8 mouse cellular contexts compared by ENCODE assay signal in the genomic region with DNA sequence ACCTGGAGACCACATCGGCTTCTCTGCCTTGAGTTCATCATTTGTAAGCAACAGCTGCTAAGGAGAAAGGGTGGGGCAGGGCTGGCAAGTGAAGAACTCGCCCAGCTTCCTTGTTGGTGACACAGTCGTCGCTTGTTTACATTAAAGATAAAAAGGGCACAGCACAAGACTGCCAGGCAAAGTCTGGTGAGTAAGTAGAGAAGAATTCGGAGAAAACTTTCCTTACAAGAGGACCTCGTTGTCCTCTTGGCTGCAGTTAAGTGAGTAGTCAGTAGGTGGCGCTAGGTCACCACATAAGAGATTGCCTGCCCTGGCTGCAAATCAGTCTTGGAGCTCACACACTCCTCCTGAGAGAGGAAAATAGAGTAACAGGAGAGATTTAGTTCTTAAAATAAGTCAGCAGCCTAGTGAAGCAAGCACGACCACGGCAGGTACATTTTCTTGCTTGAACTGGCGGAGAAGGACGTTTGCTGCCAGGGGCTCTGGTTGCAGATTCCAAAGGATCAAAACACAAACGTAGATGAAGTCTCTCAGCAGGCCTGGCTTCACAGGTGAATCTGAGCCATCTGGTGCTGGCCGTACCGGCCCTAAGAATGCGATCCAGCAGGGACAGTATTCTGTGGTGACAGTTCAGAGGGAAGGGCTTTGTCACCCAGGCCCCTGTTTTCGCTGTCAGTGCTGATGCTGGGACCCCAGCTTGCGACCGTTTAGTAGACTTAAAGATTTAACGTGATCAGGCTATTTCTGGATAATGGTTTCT. TPM values are rescaled to one million over a fixed set of nuclear protein-coding genes. Genes with fewer than 3 reads are reported as not detected.
A peak's percentile ranks its signal among the peaks of the same experiment; 100 is the strongest.
DNase-seq lines count a peak whose midpoint lies in the region; ATAC-seq and TF ChIP-seq lines count a peak whose summit lies in the region.

No protein-coding gene starts in this region.

- DNase-seq in kidney, adult 11 months, result peak; percentile 61
- DNase-seq in gastrocnemius, postnatal 36 days, result peak; percentile 64 to 73
- peak; percentile 96 for DNase-seq in intestine, embryonic 14.5 days (ENCODE audit: low spot score)
- peak; percentile 69 to 82 for DNase-seq in left cerebral cortex, postnatal 36 days (ENCODE audit: low spot score in 2 of 2)
- DNase-seq in spleen, adult 2 months (ENCODE audit: low read depth in 1 of 2, low spot score in 2 of 2), result peak; percentile 45 to 61

- intact Hi-C loops in gastrocnemius, postnatal 36 days (cut with DNase I), result no loop called here
- intact Hi-C loops in left cerebral cortex, postnatal 36 days (cut with DNase I), result no loop called here

- H3K4me3 ChIP-seq in kidney, embryonic 15.5 days (replicated peaks), result no peak overlapping the region
- no peak overlapping the region for H3K4me3 ChIP-seq in cortical plate, adult 2 months (ENCODE audit: insufficient read depth, low read length)
- no peak overlapping the region for H3K4me3 ChIP-seq in intestine, embryonic 14.5 days (ENCODE audit: low read depth, low read length)
- no peak overlapping the region for H3K4me3 ChIP-seq in midbrain, embryonic 16.5 days (ENCODE audit: low read depth, low read length)
- H3K4me3 ChIP-seq in spleen, adult 2 months (ENCODE audit: extremely low read depth, insufficient read depth, insufficient read length), result no peak overlapping the region

- peak; percentile 99 for TF ChIP-seq CTCF in cortical plate, adult 2 months (IDR thresholded peaks at IDR 0.05; ENCODE audit: extremely low read depth, insufficient read depth, low read length)
- TF ChIP-seq CTCF in spleen, adult 2 months (IDR thresholded peaks at IDR 0.05; ENCODE audit: extremely low read depth, insufficient read depth, insufficient read length, insufficient replicate concordance), result peak; percentile 91; the same call in 1 of the 2 replicates

- H3K36me3 ChIP-seq in kidney, embryonic 15.5 days, result no peaks in the 10 kb centered on the region
- no peaks in the 10 kb centered on the region for H3K36me3 ChIP-seq in intestine, embryonic 14.5 days (ENCODE audit: control insufficient read depth, insufficient read depth, low read length)
- no peaks in the 10 kb centered on the region for H3K36me3 ChIP-seq in midbrain, embryonic 16.5 days (ENCODE audit: control insufficient read depth, insufficient read depth, low read length)
- H3K36me3 ChIP-seq in spleen, adult 2 months (ENCODE audit: control insufficient read depth, insufficient read depth, low read length), result no peaks in the 10 kb centered on the region

- no peak; the same call in 1 of the 2 replicates for ATAC-seq in kidney, embryonic 15.5 days (replicated peaks; ENCODE audit: low FRiP score)
- ATAC-seq in intestine, embryonic 14.5 days (replicated peaks; ENCODE audit: low FRiP score, low TSS enrichment, low read depth), result peak; percentile 58
- ATAC-seq in midbrain, embryonic 16.5 days, result peak; percentile 90

- H3K4me2 ChIP-seq in kidney, embryonic 15.5 days, result no peak overlapping the region; the same call in 1 of the 2 replicates
- H3K4me2 ChIP-seq in intestine, embryonic 14.5 days (ENCODE audit: low read length), result no peak overlapping the region
- H3K4me2 ChIP-seq in midbrain, embryonic 16.5 days (ENCODE audit: low read length), result peak overlapping the region; percentile 41

- H3K9ac ChIP-seq in kidney, embryonic 15.5 days, result no peak overlapping the region
- no peak overlapping the region for H3K9ac ChIP-seq in intestine, embryonic 14.5 days (ENCODE audit: low read length)
- H3K9ac ChIP-seq in midbrain, embryonic 16.5 days (ENCODE audit: low read depth, low read length), result peak overlapping the region; percentile 35; the same call in 1 of the 2 replicates

- peaks cover 21% of the 10 kb centered on the region for H3K4me1 ChIP-seq in kidney, embryonic 15.5 days
- no peaks in the 10 kb centered on the region for H3K4me1 ChIP-seq in cortical plate, adult 2 months (ENCODE audit: control insufficient read depth, insufficient read depth, low read length)
- H3K4me1 ChIP-seq in intestine, embryonic 14.5 days (replicated peaks; ENCODE audit: control insufficient read depth, insufficient read depth, low read length), result peaks cover 5% of the 10 kb centered on the region; the same call in 1 of the 2 replicates
- H3K4me1 ChIP-seq in midbrain, embryonic 16.5 days (ENCODE audit: control insufficient read depth, insufficient read depth, low read length), result peaks cover 5% of the 10 kb centered on the region; the same call in 1 of the 2 replicates
- no peaks in the 10 kb centered on the region; the same call in 1 of the 2 replicates for H3K4me1 ChIP-seq in spleen, adult 2 months (ENCODE audit: control insufficient read depth, insufficient read depth, insufficient read length)

- H3K27ac ChIP-seq in kidney, embryonic 15.5 days, result no peak overlapping the region
- H3K27ac ChIP-seq in cortical plate, adult 2 months (ENCODE audit: insufficient read depth, low read length), result no peak overlapping the region
- no peak overlapping the region for H3K27ac ChIP-seq in intestine, embryonic 14.5 days (ENCODE audit: low read depth)
- H3K27ac ChIP-seq in midbrain, embryonic 16.5 days (ENCODE audit: low read length), result no peak overlapping the region
- H3K27ac ChIP-seq in spleen, adult 2 months (ENCODE audit: insufficient read depth, low read length), result no peak overlapping the region

- H3K27me3 ChIP-seq in kidney, embryonic 15.5 days, result no peaks in the 10 kb centered on the region
- no peaks in the 10 kb centered on the region for H3K27me3 ChIP-seq in intestine, embryonic 14.5 days (replicated peaks; ENCODE audit: control insufficient read depth, insufficient read depth, low read length)
- no peaks in the 10 kb centered on the region; the same call in 1 of the 2 replicates for H3K27me3 ChIP-seq in midbrain, embryonic 16.5 days (ENCODE audit: control insufficient read depth, insufficient read depth, low read depth, low read length)
- no peaks in the 10 kb centered on the region for H3K27me3 ChIP-seq in spleen, adult 2 months (ENCODE audit: control insufficient read depth, insufficient read depth, low read length)

- no peak for TF ChIP-seq POLR2A in cortical plate, adult 2 months (IDR thresholded peaks at IDR 0.05; ENCODE audit: extremely low read depth, insufficient read depth, low read length)
- no peak for TF ChIP-seq POLR2A in spleen, adult 2 months (IDR thresholded peaks at IDR 0.05; ENCODE audit: low read depth, low read length)

- H3K9me3 ChIP-seq in kidney, embryonic 15.5 days (replicated peaks), result no peaks in the 10 kb centered on the region
- H3K9me3 ChIP-seq in intestine, embryonic 14.5 days (ENCODE audit: control insufficient read depth, low read length), result 0 out of 2 replicates have a peak, but pooled peaks cover 4% of the 10 kb centered on the region
- H3K9me3 ChIP-seq in midbrain, embryonic 16.5 days (replicated peaks; ENCODE audit: control insufficient read depth, low read length, poor library complexity, severe bottlenecking), result no peaks in the 10 kb centered on the region

- WGBS in kidney, embryonic 15.5 days, result 23% methylated on average over 19 of the region's 19 CpGs
- WGBS in intestine, embryonic 14.5 days, result 21% methylated on average over 19 of the region's 19 CpGs
- 24% methylated on average over 19 of the region's 19 CpGs for WGBS in midbrain, embryonic 16.5 days
- WGBS in spleen, adult 2 months, result 37% methylated on average over 19 of the region's 19 CpGs

RNA-seq across cellular contexts. Expression of a gene that starts 24.2 kb away (rescaled TPM):
- polyA plus RNA-seq in kidney, embryonic 15.5 days (2015; fragmentation: Nextera tagmentation; extraction: Ambion mirVana), result 0.64 and 0.75 TPM in 2 replicates
- polyA plus RNA-seq in cortical plate, adult 2 months (2012; rRNA removed), result 0.72 and 0.79 TPM in 2 replicates
- total RNA-seq in gastrocnemius, postnatal 36 days (2021), result not detected
- 0.48 and 0.65 TPM in 2 replicates for polyA plus RNA-seq in intestine, embryonic 14.5 days (2014; fragmentation: Nextera tagmentation; extraction: Ambion mirVana)
- total RNA-seq in left cerebral cortex, postnatal 36 days (2021), result under 1 TPM; 0.30 to 0.57 TPM
- 0.57 TPM in 2 replicates for polyA plus RNA-seq in midbrain, embryonic 16.5 days (2015; fragmentation: Nextera tagmentation; extraction: Ambion mirVana)
- 0.02 and 0.05 TPM in 2 replicates for polyA plus RNA-seq in spleen, adult 2 months (2012; rRNA removed)

RNA-seq across cellular contexts. Expression of a gene that starts 53.4 kb away (rescaled TPM):
- 21.2 and 21.3 TPM in 2 replicates for polyA plus RNA-seq in kidney, embryonic 15.5 days (2015; fragmentation: Nextera tagmentation; extraction: Ambion mirVana)
- polyA plus RNA-seq in cortical plate, adult 2 months (2012; rRNA removed), result 25.2 and 27.7 TPM in 2 replicates
- 1 to 10 TPM; 3.7 to 4.8 TPM for total RNA-seq in gastrocnemius, postnatal 36 days (2021)
- 21.5 and 21.8 TPM in 2 replicates for polyA plus RNA-seq in intestine, embryonic 14.5 days (2014; fragmentation: Nextera tagmentation; extraction: Ambion mirVana)
- total RNA-seq in left cerebral cortex, postnatal 36 days (2021), result 10 to 100 TPM; 11.6 to 21.1 TPM
- 16.4 and 17.7 TPM in 2 replicates for polyA plus RNA-seq in midbrain, embryonic 16.5 days (2015; fragmentation: Nextera tagmentation; extraction: Ambion mirVana)
- 4.4 and 5.7 TPM in 2 replicates for polyA plus RNA-seq in spleen, adult 2 months (2012; rRNA removed)
